Mouse (Mus musculus): Measurements from ENCODE around the gene Rpp30.

- no peak for TF ChIP-seq CTCF (IDR thresholded peaks at IDR 0.05; ENCODE audit: insufficient read depth, low read depth, low read length)
- no peak for TF ChIP-seq POLR2A (IDR thresholded peaks at IDR 0.05; ENCODE audit: insufficient read depth, low read depth, low read length)
These were observed 65.1 kb downstream of the Rpp30 start for GRCm38 (mm10) chr19:36148578-36148977.

Data from olfactory bulb, adult 2 months (tissue).